Mouse (Mus musculus) C2C12 (cell line): ENCODE results near the gene Zfp729a. TPM values are rescaled to one million over a fixed set of nuclear protein-coding genes. Genes with fewer than 3 reads are reported as not detected.

ENCODE experiments used
- H3K27me3 ChIP-seq: one replicate; pipeline ENCODE4 v1.6.1; 2011; ENCODE audit not compliant: control insufficient read depth, insufficient read depth, insufficient read length
- H3K36me3 ChIP-seq: one replicate; pipeline ENCODE4 v1.6.1; 2011; ENCODE audit not compliant: control insufficient read depth, insufficient read depth
- H3K4me3 ChIP-seq: one replicate; pipeline ENCODE4 v1.5.1; 2011; ENCODE audit warnings: mild to moderate bottlenecking, control low read depth; ENCODE audit not compliant: poor library complexity, insufficient read depth, severe bottlenecking
- H3K79me2 ChIP-seq: one replicate; pipeline ENCODE4 v1.6.1; 2011; ENCODE audit not compliant: control insufficient read depth, insufficient read depth
- H3K79me3 ChIP-seq: one replicate; pipeline ENCODE4 v1.6.1; 2011; ENCODE audit warnings: low read depth, control low read depth
- H3ac ChIP-seq: one replicate; pipeline ENCODE3; 2011; ENCODE audit warnings: low read depth; ENCODE audit not compliant: control insufficient read depth, insufficient read length
- CEBPB ChIP-seq: IDR thresholded peaks from one replicate; pipeline ENCODE4 v1.6.1; 2011; ENCODE audit warnings: low read depth, mild to moderate bottlenecking, control low read depth, moderate library complexity
- CTCF ChIP-seq: IDR thresholded peaks from one replicate; pipeline ENCODE4 v1.5.1; 2011; ENCODE audit not compliant: control insufficient read depth, insufficient read depth, insufficient read length
- FOSL1 ChIP-seq: IDR thresholded peaks from one replicate; pipeline ENCODE4 v1.8.0; 2011; ENCODE audit warnings: mild to moderate bottlenecking, low read length; ENCODE audit not compliant: poor library complexity, insufficient read depth, severe bottlenecking
- MAX ChIP-seq: IDR thresholded peaks from one replicate; pipeline ENCODE4 v1.6.1; 2011; ENCODE audit warnings: mild to moderate bottlenecking, control low read depth
- MYOD1 ChIP-seq: IDR thresholded peaks from one replicate; pipeline ENCODE4 v1.6.1; 2011; ENCODE audit warnings: low read depth; ENCODE audit not compliant: control insufficient read depth, insufficient read length
- MYOG ChIP-seq: IDR thresholded peaks from one replicate; pipeline ENCODE4 v1.6.1; 2011; ENCODE audit not compliant: control insufficient read depth, insufficient read length; ENCODE audit errors: extremely low read depth
- USF1 ChIP-seq: IDR thresholded peaks from one replicate; pipeline ENCODE4 v1.6.1; 2011; ENCODE audit warnings: low read depth, mild to moderate bottlenecking, control low read depth, moderate library complexity
- polyA plus RNA-seq: library from polyadenylated mRNA; unstranded; fragments of >200 nt; fragmentation: generic; extraction: Trizol; gene quantifications from one replicate; pipeline ENCODE4 v1.2.1, GENCODE M21; 2012; ENCODE audit warnings: missing spikeins

The Zfp729a gene
- polyA plus RNA-seq, 1 experiment: 0.68 TPM

GRCm38 (mm10) chr13:67610108-67610507, 27.5 kb downstream of the Zfp729a start:
- no peaks in the 10 kb centered on the region for H3K79me2 ChIP-seq

DNA sequence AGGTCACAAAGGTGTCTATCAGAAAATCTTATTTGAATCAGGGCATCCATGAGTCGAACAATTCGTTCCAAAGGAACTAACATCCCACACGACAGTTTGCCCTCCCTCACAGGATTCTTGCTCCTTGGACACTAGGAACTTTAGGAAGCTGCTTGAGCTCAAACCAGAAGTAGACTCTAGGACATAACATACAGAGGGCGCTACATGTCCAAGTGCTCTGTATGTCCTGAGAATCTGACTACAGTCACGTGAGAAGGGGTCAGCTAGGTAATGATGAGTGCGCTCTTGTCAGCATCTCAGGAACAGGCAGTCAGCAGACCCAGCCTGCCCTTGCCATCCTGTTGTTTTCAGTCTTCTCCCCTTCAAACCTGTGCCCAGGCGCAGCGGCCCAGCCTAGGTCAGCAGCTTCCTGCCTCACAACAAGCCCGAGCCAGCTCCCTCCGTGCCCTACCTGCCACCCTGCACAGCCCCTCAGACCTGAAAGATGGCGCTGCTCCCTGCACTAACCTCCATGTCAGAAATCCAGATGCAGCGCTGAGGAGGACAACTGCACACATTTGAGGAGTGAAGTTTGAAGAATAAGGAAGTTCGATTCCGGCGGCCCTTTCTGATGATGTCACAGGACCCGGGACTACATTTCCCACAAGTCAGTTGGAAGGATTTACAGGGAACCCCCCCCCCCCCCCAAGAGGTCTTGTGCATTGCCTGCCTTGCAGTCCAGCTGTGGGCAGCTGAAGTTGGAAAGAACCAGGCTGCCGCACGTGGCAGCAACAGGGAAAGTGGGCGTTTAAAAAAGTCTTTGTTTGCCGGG, 28.3 kb downstream of the Zfp729a start, which contains the start of gene Zfp729b:
Gene Zfp729b, minus strand, starts transcription at position 642 of the 811 bp plus-strand sequence.
- Histone ChIP-seq H3K4me3 (peak within 1 kb of the TSS; percentile 18), H3K79me3 (peaks cover 1% of the 10 kb centered on the region), H3ac (no peak within 1 kb of the TSS), H3K79me2 (no peaks in the 10 kb centered on the region), H3K36me3 (no peaks in the 10 kb centered on the region), H3K27me3 (no peaks in the 10 kb centered on the region)
- TF ChIP-seq FOSL1 (no peak), CTCF (no peak), USF1 (no peak), CEBPB (no peak), MYOD1 (no peak), MAX (no peak), MYOG (no peak)

More at GRCm38 (mm10) chr13:67610108-67610507, 27.5 kb downstream of the Zfp729a start:
- no peak overlapping the region for H3ac ChIP-seq
- no peaks in the 10 kb centered on the region for H3K27me3 ChIP-seq
- H3K36me3 ChIP-seq: no peaks in the 10 kb centered on the region
- TF ChIP-seq CEBPB: no peak
- no peak for TF ChIP-seq CTCF
- no peak for TF ChIP-seq MYOG
- no peak for TF ChIP-seq USF1
- no peak for TF ChIP-seq FOSL1
- TF ChIP-seq MYOD1: no peak
- no peak for TF ChIP-seq MAX
- no peak overlapping the region for H3K4me3 ChIP-seq
- H3K79me3 ChIP-seq: peaks cover 1% of the 10 kb centered on the region

DNA sequence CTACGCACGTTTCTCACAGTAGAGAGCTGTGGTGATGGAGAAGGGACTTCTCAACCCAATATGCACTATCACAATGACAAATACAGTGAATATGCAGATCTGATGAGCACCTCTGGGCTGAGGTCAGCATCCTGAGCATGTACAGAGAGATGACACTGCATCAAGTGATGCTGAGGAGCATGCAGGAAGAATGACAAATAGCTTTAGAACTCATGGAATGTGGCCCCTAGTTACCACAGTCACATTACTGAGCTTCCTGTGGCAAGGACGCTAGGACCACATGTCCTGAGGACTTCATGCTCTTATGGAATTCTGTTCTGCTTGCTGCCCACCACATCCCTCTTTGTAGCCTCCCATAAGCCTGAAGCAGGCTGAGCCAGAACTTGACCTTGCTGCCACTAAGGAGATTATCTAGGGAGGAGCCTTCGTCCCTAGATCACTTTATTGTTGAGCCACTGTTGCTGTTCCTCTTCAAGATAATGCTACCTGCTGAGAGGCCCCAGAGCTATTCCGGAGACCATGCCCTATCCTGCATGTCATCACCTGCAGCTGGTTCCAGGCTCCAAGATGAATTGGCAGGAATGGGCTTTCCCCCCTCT, 64.9 kb downstream of the Zfp729a start:
- H3K4me3 ChIP-seq: no peak overlapping the region
- no peaks in the 10 kb centered on the region for H3K79me2 ChIP-seq
- TF ChIP-seq USF1: peak; percentile 2
- no peak for TF ChIP-seq FOSL1
- TF ChIP-seq MYOD1: peak; percentile 10
- no peak for TF ChIP-seq CEBPB
- no peak for TF ChIP-seq MYOG
- TF ChIP-seq CTCF: no peak
- no peak for TF ChIP-seq MAX
- no peak overlapping the region for H3ac ChIP-seq
- no peaks in the 10 kb centered on the region for H3K79me3 ChIP-seq
- H3K27me3 ChIP-seq: no peaks in the 10 kb centered on the region
- H3K36me3 ChIP-seq: no peaks in the 10 kb centered on the region

Other genes with a start within 250 kb of the Zfp729a start
- gene Zfp429, start 238.0 kb downstream of the Zfp729a start, polyA plus RNA-seq: 1.4 TPM
- not detected for gene Zfp459, start 216.4 kb downstream of the Zfp729a start, polyA plus RNA-seq
- gene Zfp874a, start 186.2 kb downstream of the Zfp729a start, polyA plus RNA-seq: 0.75 TPM
- gene Zfp874b, start 153.5 kb downstream of the Zfp729a start, polyA plus RNA-seq: 1.4 TPM
- gene Zfp58, start 137.2 kb downstream of the Zfp729a start, polyA plus RNA-seq: 1.3 TPM
- not detected for gene Gm26965, start 111.6 kb downstream of the Zfp729a start, polyA plus RNA-seq
- 13.1 TPM for gene Zfp87, start 111.6 kb downstream of the Zfp729a start, polyA plus RNA-seq
- 1.1 TPM for gene Zfp748, start 84.0 kb downstream of the Zfp729a start, polyA plus RNA-seq
- 0.94 TPM for gene Zfp729b, start 28.1 kb downstream of the Zfp729a start, polyA plus RNA-seq
- gene Gm49345, start within 50 bp of the Zfp729a start, polyA plus RNA-seq: 0.23 TPM
- 0.73 TPM for gene Zfp738, start 49.3 kb upstream of the Zfp729a start, polyA plus RNA-seq
- gene Zfp65, start 91.4 kb upstream of the Zfp729a start, polyA plus RNA-seq: 1.3 TPM
- gene Zfp85, start 117.4 kb upstream of the Zfp729a start, polyA plus RNA-seq: 0.51 TPM
- gene Zfp493, start 141.9 kb upstream of the Zfp729a start, polyA plus RNA-seq: 0.04 TPM
- 0.22 TPM for gene Zfp273, start 175.9 kb upstream of the Zfp729a start, polyA plus RNA-seq
- gene Gm10037, start 193.3 kb upstream of the Zfp729a start, polyA plus RNA-seq: not detected
- not detected for gene BC048507, start 225.5 kb upstream of the Zfp729a start, polyA plus RNA-seq